Mouse (Mus musculus): Measurements from ENCODE around the gene Slc22a3.
A peak's percentile ranks its signal among the peaks of the same experiment; 100 is the strongest.

The Slc22a3 gene

DNA sequence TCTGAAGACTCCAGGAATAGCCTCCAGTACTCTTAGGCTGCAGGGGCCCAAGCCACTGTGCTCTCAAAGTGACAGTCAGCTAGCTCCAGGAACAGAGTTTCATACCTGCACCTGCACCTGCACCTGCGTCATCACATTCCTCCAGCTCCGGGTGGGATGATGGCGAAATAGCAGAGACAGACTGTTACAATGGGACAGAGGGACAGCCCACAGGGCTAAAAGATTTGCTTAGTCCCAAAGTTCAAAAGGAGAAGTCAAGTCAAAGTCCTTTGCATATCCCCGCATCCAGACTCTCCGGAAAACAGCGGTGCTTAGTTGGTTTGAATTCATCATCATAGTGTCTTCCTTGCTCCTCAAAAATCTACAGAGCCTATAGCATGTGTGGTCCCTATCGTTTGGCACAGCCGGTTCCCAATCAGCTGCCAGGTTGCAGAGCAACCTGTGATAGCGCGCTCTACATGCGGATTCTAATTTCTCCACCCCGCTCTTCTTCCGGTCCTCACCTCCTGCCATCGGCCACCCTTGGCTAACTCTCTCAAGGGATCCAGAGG, at the start of gene Slc22a3:
Gene Slc22a3 (minus strand): TSS at position 51 of the 551 bp plus-strand sequence.
- no peak for DNase-seq (ENCODE audit: low read depth)

DNA sequence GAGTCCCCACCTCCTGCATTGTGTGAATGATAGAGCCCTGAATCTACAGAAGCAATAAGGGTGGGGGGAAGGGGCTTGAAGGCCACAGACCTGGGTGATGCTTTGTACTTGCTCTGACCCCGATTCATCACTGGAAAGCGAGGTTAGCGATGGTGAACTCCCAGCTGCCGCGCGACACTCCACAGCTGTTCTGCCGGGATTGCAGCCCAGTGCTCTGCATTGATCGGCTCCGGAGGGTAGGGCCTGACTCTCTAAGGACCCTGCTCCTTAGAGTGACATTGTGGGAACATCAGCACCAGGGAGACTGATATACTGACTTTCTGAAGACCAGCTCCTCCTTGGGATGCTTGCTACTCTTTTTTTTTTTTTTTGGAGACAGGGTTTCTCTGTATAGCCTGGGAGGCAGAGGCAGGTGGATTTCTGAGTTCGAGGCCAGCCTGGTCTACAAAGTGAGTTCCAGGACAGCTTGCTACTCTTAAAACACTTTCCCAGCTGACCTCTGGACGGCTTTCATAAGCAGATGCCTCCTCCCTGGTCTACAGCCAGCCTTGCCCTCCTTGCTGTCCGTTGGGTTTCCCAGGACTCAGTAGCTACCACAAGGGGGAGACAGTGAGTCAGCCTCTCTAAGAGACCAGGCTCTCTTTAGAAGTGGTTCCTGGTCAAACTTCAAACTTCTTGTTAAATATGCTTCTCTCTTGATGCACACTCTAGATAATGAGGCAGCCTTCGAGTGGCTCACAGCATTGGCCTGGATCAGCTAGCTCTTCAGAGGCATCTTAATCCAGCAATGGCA, 27.0 kb upstream of the Slc22a3 start:
- DNase-seq (ENCODE audit: low read depth) = peak; percentile 83

DNA sequence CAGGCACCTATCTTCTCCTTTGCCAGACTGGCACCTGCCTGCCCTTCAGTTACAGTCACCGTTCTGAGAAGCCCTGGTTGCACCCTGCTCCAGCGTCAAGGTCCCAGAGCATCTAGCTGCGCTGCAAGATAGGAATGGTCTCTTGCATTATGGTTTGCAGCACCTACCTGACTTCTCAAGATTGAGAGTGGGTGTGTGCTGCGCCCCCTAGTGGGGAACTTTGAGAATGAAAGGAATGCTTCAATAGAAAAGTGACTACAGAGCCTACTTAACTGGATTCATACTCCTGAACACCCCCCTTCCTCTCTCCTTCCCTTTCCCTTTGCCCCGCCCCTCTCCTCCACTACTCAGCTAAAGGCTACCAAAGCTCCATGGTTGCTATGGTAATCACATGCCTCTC, 24.6 kb upstream of the Slc22a3 start:
- DNase-seq (ENCODE audit: low read depth) = peak; percentile 82

DNA sequence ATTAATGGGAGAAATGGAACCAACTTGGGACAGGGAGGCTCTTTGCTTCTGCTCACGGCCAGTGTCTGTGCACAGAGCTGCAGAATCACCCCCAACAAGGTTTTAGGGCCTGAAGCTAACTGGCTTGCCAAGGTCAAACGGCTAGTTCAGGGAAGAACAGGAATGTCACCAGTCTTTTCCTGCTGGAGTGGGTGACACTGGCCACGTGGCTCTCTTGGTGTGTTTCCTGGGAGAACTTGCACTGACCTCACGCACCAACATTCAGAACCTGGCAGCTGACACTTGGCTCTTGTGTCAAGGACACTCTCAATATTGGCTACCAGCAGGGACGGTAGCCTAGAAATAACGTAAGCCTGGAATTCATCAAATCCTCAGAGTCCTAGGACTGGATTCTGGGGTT, 22.6 kb upstream of the Slc22a3 start:
- no peak for DNase-seq (ENCODE audit: low read depth)

DNA sequence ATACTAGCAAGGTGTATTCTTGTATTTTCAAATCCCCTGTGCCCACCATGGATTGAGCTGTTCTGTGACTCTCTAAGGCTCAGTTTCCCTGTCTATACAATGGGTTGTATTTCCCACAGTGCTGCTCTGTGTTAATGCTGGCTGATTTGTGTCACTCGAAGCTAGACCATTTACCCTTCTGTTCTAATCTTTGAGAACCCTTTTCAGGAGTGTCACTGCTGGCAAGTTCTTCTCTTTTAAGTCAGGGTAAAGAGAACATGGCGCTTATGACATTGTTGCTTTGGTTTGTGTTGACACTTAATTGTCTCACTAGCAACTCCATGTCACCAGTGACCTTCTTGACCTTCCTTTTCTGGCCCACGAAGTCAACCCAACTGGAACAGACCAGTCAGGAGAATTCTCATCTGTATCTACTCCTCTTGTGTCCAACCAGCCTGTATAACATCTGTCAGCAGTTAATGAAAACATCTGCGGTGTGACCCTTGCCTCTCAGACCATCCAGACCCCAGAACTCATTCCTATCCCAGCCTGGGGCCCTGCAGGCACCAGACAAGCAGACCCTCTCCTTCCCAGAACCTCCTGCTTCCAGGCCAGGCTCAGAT, 22.0 kb upstream of the Slc22a3 start:
- DNase-seq (ENCODE audit: low read depth) = no peak

DNA sequence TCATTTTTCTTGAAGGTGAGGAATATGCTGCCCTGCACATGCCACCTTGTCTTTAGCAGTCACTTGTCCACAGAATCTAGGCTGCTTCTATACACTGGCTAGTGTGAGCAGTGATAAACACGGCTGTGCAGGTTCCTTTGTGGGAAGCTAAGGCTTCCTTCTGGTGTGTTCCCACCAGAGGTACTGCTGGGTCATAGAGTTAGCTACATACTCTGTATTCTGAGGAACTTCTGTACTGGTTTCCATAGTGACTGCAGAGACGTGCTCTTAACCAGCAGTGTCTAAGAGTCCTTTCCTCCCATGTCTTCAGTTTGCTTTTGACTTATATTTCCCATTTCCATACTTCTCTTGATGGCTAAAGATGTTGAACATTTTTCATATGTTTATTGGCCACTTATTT, 11.6 kb upstream of the Slc22a3 start:
- peak; percentile 36 for DNase-seq (ENCODE audit: low read depth)

DNA sequence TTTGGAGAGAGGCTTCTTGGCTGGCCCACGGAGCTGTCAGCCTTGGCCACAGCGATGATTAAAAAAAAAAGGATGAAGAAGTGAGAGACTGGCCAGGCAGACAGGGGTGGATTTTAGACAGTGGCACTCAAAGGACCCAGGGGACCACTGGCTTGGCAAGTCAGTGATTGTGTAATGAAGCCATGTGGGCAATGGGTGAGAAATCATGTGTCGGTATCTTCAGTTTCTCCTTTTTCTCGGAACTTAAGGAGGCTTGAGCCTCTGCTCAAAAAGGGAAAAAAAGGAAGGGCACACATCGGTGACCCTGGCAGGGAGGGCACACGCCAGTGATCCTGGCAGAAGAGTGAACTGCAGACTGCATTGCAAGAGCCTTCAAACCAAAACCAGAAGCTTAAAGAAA, 10.7 kb upstream of the Slc22a3 start:
- no peak for DNase-seq (ENCODE audit: low read depth)

DNA sequence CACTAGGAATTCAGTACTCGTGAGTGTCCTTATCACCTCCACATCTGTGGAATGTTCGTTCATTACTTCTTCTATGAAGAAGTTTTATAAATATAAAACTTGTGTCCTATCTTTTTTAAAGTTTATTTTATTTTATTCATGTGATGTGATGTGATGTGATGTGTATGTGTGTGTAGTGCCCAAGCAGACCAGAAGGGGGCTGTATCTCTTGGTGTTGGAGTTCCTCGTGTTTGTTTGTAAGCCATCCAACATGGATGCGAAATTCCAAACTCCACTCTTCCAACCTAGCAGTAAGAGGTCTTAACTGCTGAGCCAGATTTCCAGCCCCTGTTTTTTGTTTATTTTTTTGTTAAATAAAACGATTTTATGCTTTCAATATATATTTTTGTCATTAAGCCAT, 6.5 kb upstream of the Slc22a3 start:
- no peak for DNase-seq (ENCODE audit: low read depth)

DNA sequence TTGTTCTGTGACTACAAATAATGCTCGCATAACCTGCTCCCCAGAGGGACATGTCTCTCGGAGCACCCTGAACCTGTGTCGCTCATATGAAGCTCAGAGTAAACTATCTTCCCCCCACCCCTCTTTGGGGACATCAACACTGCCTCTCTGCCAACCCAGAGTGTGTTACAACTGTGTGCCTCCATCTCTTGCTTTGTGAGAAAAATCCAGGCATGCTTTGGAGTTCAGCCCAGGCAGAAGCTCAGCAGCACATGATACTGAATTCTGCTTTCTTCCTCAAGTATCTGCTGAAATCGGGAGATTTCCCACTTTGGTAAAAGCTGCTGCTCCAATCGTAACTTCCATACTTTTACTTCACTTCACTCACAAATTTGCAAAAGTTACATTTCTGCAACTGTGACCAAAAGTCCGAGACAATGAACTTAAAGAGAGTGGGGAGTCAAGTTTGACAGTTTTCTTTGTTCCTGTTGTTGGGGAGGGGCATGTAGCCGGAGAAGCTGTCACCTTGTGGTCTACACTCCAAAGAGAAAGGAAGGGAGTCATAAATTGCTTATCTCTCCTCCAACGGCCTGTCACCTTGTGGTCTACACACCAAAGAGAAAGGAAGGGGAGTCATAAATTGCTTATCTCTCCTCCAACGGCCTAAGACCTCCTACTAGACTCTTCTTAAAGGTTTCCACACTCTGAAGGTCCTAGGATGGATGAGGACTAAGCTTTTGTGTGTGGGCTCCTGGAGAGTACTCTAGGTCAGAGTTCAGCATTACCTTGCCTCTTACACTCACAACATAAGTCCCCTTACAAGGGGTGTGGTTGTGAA, 5.8 kb upstream of the Slc22a3 start:
- DNase-seq (ENCODE audit: low read depth) = peak; percentile 95

DNA sequence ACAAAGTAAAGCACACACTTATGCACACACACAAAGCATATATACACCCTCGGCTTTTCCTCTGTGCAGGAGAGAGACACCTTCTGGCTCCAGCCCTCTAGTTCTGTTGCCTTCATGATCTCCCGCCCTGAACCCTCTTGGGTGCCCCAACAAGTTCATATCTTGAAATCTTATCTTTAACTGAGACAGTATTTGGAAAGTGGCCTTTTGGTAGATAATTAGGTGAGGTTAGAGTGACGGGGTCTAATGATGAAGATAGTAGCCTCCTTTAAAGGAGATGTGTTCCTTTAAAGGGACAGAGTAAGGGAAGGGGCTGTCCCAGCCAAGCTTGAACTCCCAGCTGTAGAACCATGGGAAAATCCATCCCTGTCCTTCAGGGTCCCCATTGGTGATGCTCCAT, 3.7 kb upstream of the Slc22a3 start:
- no peak for DNase-seq (ENCODE audit: low read depth)

DNA sequence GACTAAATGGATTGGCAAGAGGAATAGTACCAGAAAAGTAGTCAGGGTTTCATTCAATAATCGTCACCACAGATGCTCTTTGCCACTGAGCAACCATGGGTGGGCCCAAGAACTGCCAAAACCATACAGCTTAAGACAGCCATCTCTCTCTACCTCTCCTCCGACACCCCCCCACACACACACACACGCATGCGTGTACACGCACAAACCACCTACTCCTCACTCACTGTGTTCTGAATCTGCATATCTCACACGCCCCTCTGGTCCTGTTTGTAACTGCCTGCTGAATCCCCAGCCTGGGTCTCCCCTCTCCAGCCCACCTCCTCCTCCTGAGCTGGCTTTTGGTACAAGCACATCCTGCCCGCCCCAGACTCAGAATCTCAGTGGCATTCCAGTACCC, 872 bp upstream of the Slc22a3 start:
- no peak for DNase-seq (ENCODE audit: low read depth)

DNA sequence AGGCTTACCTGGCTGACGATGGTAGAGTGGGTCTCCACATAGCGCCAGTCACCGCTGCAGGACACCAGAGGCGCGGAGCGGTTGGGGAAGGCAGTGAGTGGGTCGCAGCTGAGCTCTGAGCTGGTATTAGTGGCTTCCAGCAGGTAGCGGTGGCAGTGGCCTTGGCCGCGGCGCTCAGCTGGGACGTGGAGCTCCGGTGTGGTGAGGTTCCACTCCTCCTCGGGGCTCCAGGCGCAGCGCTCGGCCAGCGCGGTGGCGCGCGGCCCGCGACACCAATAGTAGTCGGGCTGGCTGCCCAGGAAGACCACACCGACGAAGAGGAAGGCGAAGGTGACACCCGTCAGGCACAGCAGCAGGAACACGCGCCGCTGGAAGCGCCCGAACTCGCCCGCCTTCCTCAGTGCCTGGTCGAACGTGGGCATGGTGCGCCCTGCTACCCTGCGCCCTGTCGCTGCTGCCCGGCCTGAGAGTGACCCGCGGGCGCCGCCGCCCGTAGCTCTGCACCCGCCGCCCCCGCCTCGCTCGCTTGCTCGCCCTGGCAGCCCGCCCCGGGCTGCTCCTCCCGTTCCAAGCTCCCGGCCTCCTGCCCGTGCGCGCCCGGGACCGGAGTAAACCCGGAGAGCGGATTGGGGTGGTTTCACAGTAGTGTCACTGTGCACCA, 471 bp downstream of the Slc22a3 start:
- peak; percentile 56 for DNase-seq (ENCODE audit: low read depth)

DNA sequence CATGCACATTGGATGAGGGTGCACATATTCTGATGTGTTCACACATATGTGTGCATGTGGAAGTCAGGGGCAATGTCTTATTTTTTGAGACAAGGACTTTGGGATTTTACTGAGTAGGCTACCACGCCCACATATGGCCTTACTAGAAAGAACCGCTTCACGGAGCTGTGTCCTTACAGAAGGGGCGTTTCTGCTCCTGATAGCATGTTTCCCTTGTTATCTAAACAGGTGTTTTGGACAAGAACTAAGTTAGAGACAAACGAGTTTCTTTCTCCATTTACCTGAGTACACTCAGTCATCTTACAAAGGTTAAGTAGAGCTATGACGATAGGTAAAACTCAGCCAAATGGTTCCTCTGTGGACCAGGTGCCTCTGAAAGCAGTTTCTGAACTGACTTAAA, 1.8 kb downstream of the Slc22a3 start:
- peak; percentile 36 for DNase-seq (ENCODE audit: low read depth)

DNA sequence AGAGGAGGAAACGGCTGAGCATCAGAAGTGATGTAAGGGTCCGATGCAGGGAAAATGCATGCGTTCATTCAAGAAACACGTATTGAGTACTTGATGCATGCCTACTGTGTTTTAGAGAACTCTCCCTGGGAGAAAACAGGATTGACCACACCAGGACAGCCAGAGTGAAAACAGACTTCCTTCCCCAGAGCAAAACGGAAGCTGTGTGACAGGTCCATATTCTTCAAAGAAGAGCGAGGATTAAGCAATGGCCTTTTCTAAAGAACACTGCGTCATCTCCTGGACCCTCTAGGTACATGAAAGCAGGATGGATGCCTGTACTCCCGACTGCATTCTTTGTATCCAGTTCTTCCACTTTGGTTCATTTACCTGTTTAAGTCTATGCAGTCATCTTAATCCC, 8.1 kb downstream of the Slc22a3 start:
- peak; percentile 44 for DNase-seq (ENCODE audit: low read depth)

DNA sequence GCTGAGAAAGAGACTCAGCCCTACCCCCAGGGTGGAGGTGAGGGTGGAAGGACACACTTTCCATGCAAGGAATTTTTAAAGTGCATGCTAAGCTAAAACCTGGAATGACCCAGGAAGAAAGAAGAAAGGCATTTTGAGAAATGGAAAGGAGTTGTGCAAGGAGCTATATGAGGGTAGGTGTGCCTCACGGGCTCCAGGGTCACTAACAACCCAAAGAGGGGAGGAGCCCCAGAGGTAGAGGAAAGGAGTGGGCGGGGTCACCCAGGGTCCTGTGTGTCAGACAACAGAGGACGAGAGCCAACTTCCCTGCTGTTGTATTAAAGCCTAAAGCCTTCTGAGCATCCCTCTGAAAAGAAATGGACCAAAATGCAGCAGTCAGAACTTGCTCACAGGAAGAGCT, 11.9 kb downstream of the Slc22a3 start:
- no peak for DNase-seq (ENCODE audit: low read depth)

DNA sequence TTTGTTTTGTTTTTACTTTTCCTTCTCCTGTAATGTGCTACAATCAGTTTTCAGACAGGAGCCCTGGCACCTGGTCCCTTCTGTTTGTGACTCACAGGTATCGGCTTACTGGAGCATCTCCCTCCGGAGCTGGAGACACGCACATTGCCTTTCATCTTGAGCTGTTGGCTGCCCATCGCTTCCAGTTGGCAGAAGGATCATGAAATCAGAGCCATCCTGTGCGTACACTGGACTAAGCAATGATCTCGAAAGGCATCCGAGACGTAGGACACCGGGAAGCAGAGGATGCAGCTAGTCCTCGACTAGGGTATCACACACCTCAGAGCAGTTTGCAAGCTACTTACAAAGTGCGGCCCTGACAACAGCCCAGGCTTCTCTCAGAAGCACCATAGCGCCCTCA, 15.9 kb downstream of the Slc22a3 start:
- DNase-seq (ENCODE audit: low read depth) = no peak

DNA sequence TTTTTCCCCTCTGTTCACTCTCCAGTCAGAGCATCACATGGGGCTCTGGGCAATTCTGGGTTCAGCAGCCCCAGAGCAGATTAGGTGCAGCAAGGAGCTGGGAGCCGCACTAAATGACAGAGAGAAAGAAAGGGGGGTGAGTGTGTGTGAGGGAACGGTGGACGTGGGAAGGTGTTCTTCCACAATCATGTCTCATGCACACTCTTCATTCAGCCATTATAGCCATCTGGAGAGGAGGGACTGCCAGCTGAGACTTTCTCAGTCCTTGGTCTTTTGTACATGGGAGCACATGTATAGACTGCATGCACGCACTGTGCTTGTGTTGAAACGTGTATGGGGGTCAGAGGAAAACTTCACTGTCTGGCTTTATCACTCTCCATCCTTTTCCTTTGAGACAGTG, 17.6 kb downstream of the Slc22a3 start:
- DNase-seq (ENCODE audit: low read depth) = no peak

DNA sequence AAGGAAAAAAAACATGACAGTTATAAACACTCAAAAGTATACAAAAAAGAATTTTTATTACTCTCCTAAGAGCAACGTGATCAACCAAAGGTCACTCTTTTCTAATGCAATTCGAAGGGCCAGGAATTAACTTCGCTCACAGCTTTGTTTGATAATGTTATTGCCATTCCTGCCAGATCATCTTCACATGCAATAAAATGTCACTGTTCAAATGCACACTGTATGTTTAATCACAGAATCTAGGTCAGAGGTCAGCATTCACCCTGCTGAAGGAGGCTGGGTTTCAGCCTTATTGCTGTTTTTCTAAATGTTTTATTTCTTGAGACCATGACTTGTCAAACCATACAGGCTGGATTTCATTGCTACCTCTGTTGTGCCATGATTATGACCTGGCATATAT, 21.8 kb downstream of the Slc22a3 start:
- DNase-seq (ENCODE audit: low read depth) = no peak

DNA sequence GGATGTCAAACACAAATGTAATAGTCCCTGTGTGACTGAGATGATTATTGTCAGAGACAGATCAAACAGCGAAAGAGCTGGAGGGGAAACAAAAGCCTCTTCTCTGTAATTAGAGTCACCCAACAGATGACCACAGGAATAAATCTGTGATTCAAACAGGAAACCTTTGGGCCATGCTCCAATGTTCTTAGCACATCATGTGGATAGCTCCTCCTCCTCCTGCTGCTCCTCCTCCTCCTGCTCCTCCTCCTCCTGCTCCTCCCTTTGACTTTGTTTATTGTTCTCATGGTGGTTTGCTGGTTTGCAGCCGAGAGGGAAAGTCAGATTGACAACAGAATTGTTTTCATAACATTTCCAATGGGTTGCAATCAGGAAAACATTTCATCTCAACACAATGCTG, 28.1 kb downstream of the Slc22a3 start:
- DNase-seq (ENCODE audit: low read depth) = peak; percentile 66

DNA sequence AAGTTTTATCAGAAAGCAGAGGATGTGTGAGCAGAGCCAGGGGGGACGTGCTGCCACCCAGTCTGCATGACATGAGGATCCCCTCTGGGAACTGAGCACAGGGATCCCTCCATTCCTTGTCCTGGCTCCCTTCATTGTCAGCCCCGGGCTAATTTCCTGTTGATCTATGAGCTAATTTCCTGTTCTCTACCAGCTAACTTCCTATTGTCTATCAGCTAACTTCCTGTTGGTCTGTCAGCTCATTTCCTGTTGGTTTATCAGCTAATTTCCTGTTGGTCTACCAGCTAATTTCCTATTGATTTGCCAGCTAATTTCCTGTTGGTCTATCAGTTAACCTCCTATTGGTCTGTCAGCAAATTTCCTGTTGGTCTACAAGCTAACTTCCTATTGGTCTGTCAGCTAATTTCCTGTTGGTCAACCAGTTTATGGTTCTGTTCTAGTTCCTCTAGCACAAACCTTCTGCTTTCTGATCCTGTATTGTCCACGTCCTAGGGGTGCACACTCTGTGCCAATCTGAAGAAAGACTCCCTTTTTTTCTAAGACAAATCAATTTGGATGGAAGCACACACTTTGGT, 32.9 kb downstream of the Slc22a3 start:
- peak; percentile 78 for DNase-seq (ENCODE audit: low read depth)

DNA sequence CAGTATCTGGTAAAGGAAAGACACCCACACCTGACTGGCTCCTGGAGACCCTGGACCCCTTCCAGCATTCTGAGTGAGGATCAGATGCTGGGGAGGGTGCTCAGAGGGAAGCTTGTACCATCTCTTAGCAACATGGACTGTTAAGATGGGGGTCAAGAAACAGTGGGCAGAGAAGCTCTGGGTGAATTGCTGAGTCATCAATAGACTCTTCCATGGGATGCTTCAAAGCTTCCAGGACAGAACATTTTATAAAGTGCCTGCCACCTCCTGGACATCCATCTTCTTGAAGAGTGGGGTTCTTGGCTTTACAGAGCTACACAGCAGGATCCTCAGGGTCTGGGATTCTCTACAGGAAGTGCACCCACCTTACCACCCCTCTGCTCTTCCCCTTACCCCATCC, 35.0 kb downstream of the Slc22a3 start:
- DNase-seq (ENCODE audit: low read depth) = no peak

DNA sequence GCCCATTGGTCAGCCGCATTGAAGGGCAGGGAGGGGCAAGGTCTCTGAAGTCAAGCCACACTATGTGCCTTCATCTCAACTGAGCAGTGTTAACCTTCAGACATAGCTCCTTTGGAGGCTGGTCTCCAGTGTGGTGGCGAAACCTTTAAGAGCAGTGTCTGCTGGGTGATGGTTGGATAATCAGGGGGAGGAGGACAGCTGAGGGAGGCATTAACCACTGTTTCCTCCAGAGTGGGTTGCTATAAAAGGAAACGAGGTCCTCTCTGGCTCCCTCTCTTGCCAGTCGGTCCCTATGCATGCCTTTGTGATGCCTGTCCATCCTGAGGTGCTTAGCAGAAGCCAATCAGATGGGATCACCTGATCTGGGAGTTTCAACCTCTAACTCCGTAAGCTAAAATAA, 38.8 kb downstream of the Slc22a3 start:
- peak; percentile 59 for DNase-seq (ENCODE audit: low read depth)

All from 416B (cell line).